In genomic region chr19:56721387-56722211, GRCm38 (mm10) we compare ENCODE assay signal across 8 mouse cellular contexts. TPM values are rescaled to one million over a fixed set of nuclear protein-coding genes. Genes with fewer than 3 reads are reported as not detected.
DNase-seq lines count a peak whose midpoint lies in the region; ATAC-seq and TF ChIP-seq lines count a peak whose summit lies in the region.

Adrb1 (plus strand) TSS chr19:56722199.

- H3K27ac ChIP-seq in ES-E14 (ENCODE audit: insufficient read depth, low read depth, low read length, poor library complexity, severe bottlenecking), result no peak within 1 kb of the TSS
- peak within 1 kb of the TSS; percentile 20; the same call in 1 of the 2 replicates for H3K27ac ChIP-seq in bone marrow, adult 2 months (ENCODE audit: control insufficient read depth, insufficient read depth, low read depth, low read length, poor library complexity)
- peak within 1 kb of the TSS; percentile 58 for H3K27ac ChIP-seq in forebrain, postnatal 0 days (ENCODE audit: low read depth, low read length)
- peak within 1 kb of the TSS; percentile 40 for H3K27ac ChIP-seq in hindbrain, embryonic 10.5 days
- H3K27ac ChIP-seq in lung, postnatal 0 days (ENCODE audit: low read length), result peak within 1 kb of the TSS; percentile 89

- no peak for TF ChIP-seq CTCF in bone marrow, adult 2 months (IDR thresholded peaks at IDR 0.05; ENCODE audit: control insufficient read depth, insufficient read depth, low read length)
- 0 out of 2 replicates have a peak, but pooled peaks have one; percentile 17 for TF ChIP-seq CTCF in forebrain, postnatal 0 days (IDR thresholded peaks at IDR 0.05; ENCODE audit: low read depth)
- peak; percentile 39 for TF ChIP-seq CTCF in lung, postnatal 0 days (IDR thresholded peaks at IDR 0.05)

- ATAC-seq in forebrain, postnatal 0 days, result peak; percentile 83
- peak; percentile 85 for ATAC-seq in lung, postnatal 0 days

- peak within 1 kb of the TSS; percentile 87 for H3K4me2 ChIP-seq in forebrain, postnatal 0 days (ENCODE audit: low read depth)
- H3K4me2 ChIP-seq in lung, postnatal 0 days (replicated peaks; ENCODE audit: low read depth, low read length), result peak within 1 kb of the TSS; percentile 94

- TF ChIP-seq EP300 in lung, postnatal 0 days (IDR thresholded peaks at IDR 0.05), result no peak

- TF ChIP-seq POLR2A in bone marrow, adult 2 months (IDR thresholded peaks at IDR 0.05; ENCODE audit: borderline replicate concordance, control insufficient read depth, low read depth, low read length), result peak; percentile 24; the same call in 1 of the 2 replicates

- H3K4me1 ChIP-seq in ES-E14 (ENCODE audit: control insufficient read depth in 2 of 2, insufficient read depth in 2 of 2, low read length in 2 of 2, poor library complexity in 1 of 2), result peaks cover 4 to 6% of the 10 kb centered on the region in 2 experiments; a peak in 3 of 4 replicates
- no peaks in the 10 kb centered on the region; the same call in 1 of the 2 replicates for H3K4me1 ChIP-seq in bone marrow, adult 2 months (ENCODE audit: control insufficient read depth, insufficient read depth, low read length)
- no peaks in the 10 kb centered on the region for H3K4me1 ChIP-seq in forebrain, postnatal 0 days (ENCODE audit: insufficient read depth)
- H3K4me1 ChIP-seq in hindbrain, embryonic 10.5 days (replicated peaks), result peaks cover 35% of the 10 kb centered on the region
- H3K4me1 ChIP-seq in lung, postnatal 0 days (ENCODE audit: insufficient read depth, low read depth, low read length), result peaks cover 14% of the 10 kb centered on the region

- no peak for DNase-seq in ES-E14 (ENCODE audit: low read depth, low spot score)
- DNase-seq in forebrain, postnatal 0 days, result peak; percentile 87
- peak; percentile 57 for DNase-seq in hindbrain, embryonic 10.5 days (ENCODE audit: low spot score)
- DNase-seq in layer of hippocampus, postnatal 25 days (ENCODE audit: extremely low spot score in 1 of 2, low spot score in 1 of 2), result peak; percentile 66 to 75
- peak; percentile 83 for DNase-seq in lung, postnatal 0 days (ENCODE audit: low spot score)
- peak; percentile 44 for DNase-seq in retina, embryonic 14.5 days (ENCODE audit: low spot score)
- peak; percentile 67 for DNase-seq in yolk sac, embryonic 10.5 days (ENCODE audit: low spot score)

- no peaks in the 10 kb centered on the region for H3K36me3 ChIP-seq in ES-E14 (ENCODE audit: control insufficient read depth, insufficient read depth, low read length, poor library complexity, severe bottlenecking)
- H3K36me3 ChIP-seq in forebrain, postnatal 0 days (ENCODE audit: insufficient read depth), result no peaks in the 10 kb centered on the region
- no peaks in the 10 kb centered on the region for H3K36me3 ChIP-seq in hindbrain, embryonic 10.5 days
- H3K36me3 ChIP-seq in lung, postnatal 0 days (ENCODE audit: insufficient read depth, low read length), result no peaks in the 10 kb centered on the region

- H3K9me3 ChIP-seq in ES-E14 (ENCODE audit: control insufficient read depth, insufficient read depth, low read depth, low read length), result no peaks in the 10 kb centered on the region; the same call in 1 of the 2 replicates
- no peaks in the 10 kb centered on the region for H3K9me3 ChIP-seq in forebrain, postnatal 0 days (ENCODE audit: low read length)
- no peaks in the 10 kb centered on the region for H3K9me3 ChIP-seq in hindbrain, embryonic 10.5 days
- no peaks in the 10 kb centered on the region for H3K9me3 ChIP-seq in lung, postnatal 0 days (ENCODE audit: low read length)

- peak within 1 kb of the TSS; percentile 60 for H3K9ac ChIP-seq in ES-E14 (ENCODE audit: insufficient read depth, low read depth, low read length, poor library complexity, severe bottlenecking)
- H3K9ac ChIP-seq in forebrain, postnatal 0 days, result peak within 1 kb of the TSS; percentile 62
- peak within 1 kb of the TSS; percentile 66 for H3K9ac ChIP-seq in lung, postnatal 0 days (replicated peaks; ENCODE audit: low read depth)

- peaks cover 11% of the 10 kb centered on the region; the same call in 1 of the 2 replicates for H3K27me3 ChIP-seq in forebrain, postnatal 0 days (ENCODE audit: insufficient read depth, low read length)
- H3K27me3 ChIP-seq in hindbrain, embryonic 10.5 days (ENCODE audit: insufficient read depth, poor library complexity, severe bottlenecking), result peaks cover 98% of the 10 kb centered on the region
- no peaks in the 10 kb centered on the region for H3K27me3 ChIP-seq in lung, postnatal 0 days (replicated peaks; ENCODE audit: insufficient read depth, low read length)

- H3K4me3 ChIP-seq in ES-E14 (ENCODE audit: insufficient read depth in 1 of 2, low read depth in 1 of 2, low read length in 2 of 2, poor library complexity in 1 of 2, severe bottlenecking in 1 of 2), result peak within 1 kb of the TSS; percentile 57 to 66
- H3K4me3 ChIP-seq in bone marrow, adult 2 months (replicated peaks; ENCODE audit: control insufficient read depth, low read depth, low read length), result peak within 1 kb of the TSS; percentile 16
- peak within 1 kb of the TSS; percentile 61 for H3K4me3 ChIP-seq in forebrain, postnatal 0 days (ENCODE audit: low read depth, low read length)
- peak within 1 kb of the TSS; percentile 61 for H3K4me3 ChIP-seq in hindbrain, embryonic 10.5 days
- peak within 1 kb of the TSS; percentile 63 for H3K4me3 ChIP-seq in lung, postnatal 0 days (ENCODE audit: low read depth, low read length)

- in situ Hi-C loops in ES-E14 (cut with MboI; ENCODE audit: low sequenced_read_pairs in 2 of 2, unreplicated experiment in 2 of 2), result no loop called here

- 1% methylated on average over 58 of the region's 63 CpGs for WGBS in bone marrow, adult 2 months
- 2% methylated on average over 52 of the region's 63 CpGs for whole genome bisulfite sequencing in forebrain, postnatal 0 days
- WGBS in hindbrain, embryonic 10.5 days, result under 1% methylated on average over 61 of the region's 63 CpGs
- WGBS in lung, postnatal 0 days, result under 1% methylated on average over 30 of the region's 63 CpGs

TF ChIP-seq in ES-E14, 5 proteins besides CTCF, POLR2A, EP300 and RAD21:
- TF ChIP-seq HCFC1 (IDR thresholded peaks at IDR 0.05; ENCODE audit: borderline replicate concordance, insufficient read depth, low read length), result no peak

RNA-seq across cellular contexts. Expression of gene Adrb1, which starts in this region (rescaled TPM):
- 0.36 and 1.2 TPM in 2 replicates for total RNA-seq in ES-E14 (2012; rRNA removed)
- 0.50 TPM in 1 of 2 replicates, not detected in the other for polyA plus RNA-seq in bone marrow, adult 2 months (2011; ENCODE audit: insufficient read depth, insufficient read length, low replicate concordance, missing spikeins)
- total RNA-seq in forebrain, postnatal 0 days (2014; rRNA removed), result 7.3 and 8.5 TPM in 2 replicates
- 2.8 and 3.4 TPM in 2 replicates for polyA plus RNA-seq in forebrain, postnatal 0 days (2015; fragmentation: Nextera tagmentation; extraction: Ambion mirVana)
- 0.09 and 0.21 TPM in 2 replicates for polyA plus RNA-seq in hindbrain, embryonic 10.5 days (2016; fragmentation: Nextera tagmentation; extraction: Ambion mirVana)
- 10 to 100 TPM; 17.6 to 18.4 TPM for total RNA-seq in layer of hippocampus, postnatal 25 days (2021)
- 12.6 and 14.7 TPM in 2 replicates for polyA plus RNA-seq in lung, postnatal 0 days (2015; fragmentation: Nextera tagmentation; extraction: Ambion mirVana)

Comparison
In these comparisons a context has a peak if more than half of its experiments do, and no peak if none do; other contexts are left out.
1. Peak in DNase-seq, H3K4me3 ChIP-seq and H3K27ac ChIP-seq in hindbrain, embryonic 10.5 days; RNA of the gene not detected or under 1 TPM.